Mouse (Mus musculus): ENCODE results near the gene Smarcd2. TPM values are rescaled to one million over a fixed set of nuclear protein-coding genes. Genes with fewer than 3 reads are reported as not detected.
A peak's percentile ranks its signal among the peaks of the same experiment; 100 is the strongest.

Smarcd2 gene
- polyA plus RNA-seq, 1 experiment: 110 TPM

DNA sequence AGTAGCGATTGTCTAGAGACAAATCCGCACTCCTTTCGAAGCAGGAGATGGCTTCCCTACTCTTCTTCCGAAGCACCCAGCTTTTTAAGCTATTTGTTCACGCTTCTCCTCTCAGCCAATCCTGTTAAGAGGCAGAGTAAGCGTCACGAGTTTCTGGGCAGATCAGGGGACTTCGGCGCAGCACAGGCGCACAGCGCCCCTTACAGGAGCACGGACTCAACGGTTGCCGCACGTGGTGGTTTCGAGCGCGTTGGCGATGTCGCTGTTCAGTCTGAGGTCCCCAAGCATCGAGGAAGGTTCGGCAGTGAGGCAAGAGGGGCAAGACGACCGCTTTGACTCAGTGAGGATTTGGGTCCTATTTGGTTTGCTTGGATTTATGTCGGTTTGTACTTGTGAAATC, 3.7 kb upstream of the Smarcd2 start, which contains the start of gene Tcam1:
Tcam1 (plus strand) TSS at position 219 of the 400 bp plus-strand sequence.
- peak; percentile 71 for DNase-seq (ENCODE audit: low spot score)

DNA sequence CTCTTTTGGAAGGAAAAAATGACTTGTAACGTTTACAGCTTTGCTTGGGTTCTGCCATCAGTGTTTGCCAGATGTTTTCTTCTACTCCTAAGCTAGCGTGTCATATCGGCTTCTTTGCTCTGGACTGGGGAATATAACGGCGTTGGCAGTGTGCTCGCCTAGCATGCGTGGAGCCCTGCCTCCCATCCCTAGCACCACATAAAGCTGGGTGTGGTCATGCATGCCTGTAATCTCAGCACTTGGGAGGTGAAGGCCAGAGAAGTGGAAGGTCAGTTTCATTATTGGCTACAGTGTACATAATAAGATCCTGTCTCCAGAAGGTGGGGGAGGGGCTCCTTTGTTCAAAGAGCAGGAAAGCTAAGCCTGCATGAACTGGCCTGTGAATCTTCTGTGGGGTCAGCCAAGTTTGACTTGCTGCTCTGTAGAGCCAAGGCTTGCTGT, 2.2 kb upstream of the Smarcd2 start:
- no peak for DNase-seq (ENCODE audit: low spot score)

DNA sequence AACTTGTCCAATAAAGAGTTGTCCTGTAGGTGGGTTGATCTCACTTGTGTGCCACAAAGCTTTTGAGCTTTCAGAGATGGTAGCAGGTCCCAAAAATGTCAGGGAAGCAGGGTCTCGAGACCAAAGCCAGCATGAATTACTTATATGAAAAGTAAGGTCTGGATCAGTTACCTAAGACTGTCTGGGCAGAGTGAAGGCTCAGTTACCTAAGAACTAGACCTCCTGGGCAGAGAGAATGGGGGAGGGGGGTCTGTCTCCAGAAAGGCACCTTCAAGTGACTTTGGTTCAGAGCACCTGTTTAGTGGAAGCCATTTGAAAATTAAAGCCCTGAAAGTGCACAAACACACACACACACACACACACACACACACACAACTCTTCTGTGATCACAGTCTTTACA, 1.6 kb upstream of the Smarcd2 start:
- DNase-seq (ENCODE audit: low spot score): no peak

DNA sequence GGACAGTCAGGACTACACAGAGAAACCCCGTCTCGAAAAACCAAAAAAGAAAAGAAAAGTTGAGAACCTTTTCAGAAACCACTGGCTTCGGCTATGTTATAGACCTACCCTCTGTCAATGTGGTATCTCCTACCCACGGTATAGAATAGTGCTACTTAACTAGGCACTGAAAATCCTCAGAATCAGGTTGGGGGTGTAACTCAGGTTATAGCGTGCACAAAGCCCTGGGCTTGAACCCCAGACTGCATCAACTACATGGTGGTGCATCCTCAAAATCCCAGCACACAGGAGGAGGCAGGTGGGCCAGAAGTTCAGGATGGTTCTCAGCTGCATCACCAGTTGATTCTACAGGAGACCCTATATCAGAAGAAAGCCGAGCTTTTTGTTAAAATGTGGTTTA, 1.0 kb upstream of the Smarcd2 start:
- no peak for DNase-seq (ENCODE audit: low spot score)

DNA sequence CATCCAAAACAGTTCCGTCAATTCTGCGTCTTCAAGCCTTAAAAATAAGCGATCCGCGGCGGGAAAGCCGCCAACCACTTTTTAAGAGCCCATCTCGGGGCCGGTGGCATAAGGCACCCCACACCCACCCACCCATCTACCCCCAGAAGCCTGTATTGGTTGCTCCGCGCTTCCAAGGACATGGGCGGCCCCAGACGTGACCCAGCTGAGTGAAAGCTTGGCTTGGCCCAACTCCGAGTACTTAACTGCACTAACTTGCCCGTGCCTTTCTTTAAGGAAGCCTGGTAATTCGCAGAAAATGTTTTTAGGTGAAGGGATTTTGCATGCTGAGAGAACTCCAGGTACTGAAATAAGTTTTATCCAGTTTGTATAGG, 526 bp upstream of the Smarcd2 start:
- no peak for DNase-seq (ENCODE audit: low spot score)

DNA sequence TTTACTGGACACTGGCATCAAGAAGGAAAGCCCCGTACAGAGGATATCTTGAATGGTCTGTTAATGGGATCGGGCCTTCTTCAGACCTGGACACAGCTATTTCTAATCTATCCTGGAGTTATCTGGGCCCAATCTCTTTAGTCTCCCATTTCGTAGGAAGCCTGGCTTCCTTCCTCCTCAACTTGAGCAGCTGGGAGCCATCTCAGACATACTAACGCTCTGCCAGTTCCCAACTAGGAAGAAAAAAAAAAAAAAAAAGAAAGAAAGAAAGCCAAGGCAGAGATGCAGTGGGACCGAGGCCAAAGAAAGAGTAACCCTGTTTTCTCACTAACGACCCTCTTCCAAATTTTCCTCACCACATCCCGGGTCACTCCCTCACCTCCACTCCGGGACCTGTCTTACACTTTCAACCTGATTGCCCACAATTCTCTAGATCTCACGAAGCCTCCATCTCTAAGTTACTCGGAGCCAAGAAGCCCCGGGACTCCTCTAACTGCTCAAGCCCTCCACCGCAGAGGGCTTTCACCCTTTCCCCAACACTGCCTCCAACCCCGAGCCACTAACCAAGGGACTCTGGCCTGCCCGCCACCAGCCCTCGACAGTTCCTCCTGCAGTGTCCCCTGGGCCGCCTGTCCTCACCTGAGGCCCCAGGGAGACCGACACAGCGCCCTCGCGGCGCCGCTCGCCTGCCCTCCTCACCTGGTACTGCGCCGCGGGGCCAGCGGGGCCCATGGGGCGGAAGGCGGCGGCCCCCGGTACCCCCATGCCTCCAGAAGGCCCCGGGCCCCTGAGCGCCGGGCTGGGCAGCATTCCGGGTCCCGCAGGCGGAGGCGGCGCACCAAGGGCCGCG, 753 bp downstream of the Smarcd2 start:
- DNase-seq (ENCODE audit: low spot score): no peak

DNA sequence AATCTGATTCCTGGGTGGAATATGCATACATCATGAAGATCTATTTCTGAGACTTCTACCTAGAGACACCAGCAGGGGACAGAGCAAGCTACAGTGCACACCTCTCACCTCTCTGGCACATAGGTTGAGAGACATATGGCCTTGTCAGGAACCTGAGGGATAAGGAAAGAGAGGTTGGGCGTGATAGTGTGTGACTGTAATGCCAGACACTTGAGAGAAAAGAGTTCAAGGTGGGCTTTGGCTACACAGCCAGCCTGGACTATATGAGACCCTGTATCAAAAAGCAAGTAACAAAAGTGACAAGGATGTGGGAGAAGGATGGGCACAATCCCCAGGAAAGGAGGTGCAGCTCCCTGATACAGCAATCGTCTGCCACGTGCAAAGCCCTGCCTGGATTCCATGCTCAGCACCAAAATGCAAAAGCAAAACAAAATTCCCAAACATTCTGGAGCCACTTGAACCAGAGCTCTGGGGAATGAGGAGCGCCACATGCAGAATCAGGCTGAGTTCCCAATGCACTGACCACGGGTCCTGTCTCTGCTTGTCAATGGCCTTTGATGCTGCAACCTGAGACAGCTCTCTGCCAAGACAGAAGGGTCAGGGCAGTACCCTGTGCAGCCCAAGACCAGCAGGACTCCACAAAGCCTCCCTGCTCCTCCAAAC, 1.5 kb downstream of the Smarcd2 start:
- no peak for DNase-seq (ENCODE audit: low spot score)

DNA sequence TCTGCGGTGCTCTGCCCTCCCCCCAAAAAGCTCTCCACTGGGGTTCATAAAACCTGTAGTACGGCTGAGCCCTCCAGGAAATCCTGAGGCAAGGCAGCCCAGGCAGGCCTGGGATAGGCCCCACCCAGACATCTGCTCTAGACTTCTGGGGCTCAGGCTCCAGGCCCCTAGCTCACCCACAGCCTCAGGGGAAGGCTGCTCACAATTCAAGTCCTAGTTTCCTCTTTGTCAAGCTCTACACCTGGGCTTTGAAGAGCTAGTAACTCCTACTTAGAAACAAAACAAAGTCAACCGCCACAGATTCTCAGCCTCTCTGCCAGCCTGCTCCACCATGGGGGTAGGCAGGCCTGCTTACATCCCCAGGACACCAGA, 3.7 kb downstream of the Smarcd2 start:
- DNase-seq (ENCODE audit: low spot score): no peak

DNA sequence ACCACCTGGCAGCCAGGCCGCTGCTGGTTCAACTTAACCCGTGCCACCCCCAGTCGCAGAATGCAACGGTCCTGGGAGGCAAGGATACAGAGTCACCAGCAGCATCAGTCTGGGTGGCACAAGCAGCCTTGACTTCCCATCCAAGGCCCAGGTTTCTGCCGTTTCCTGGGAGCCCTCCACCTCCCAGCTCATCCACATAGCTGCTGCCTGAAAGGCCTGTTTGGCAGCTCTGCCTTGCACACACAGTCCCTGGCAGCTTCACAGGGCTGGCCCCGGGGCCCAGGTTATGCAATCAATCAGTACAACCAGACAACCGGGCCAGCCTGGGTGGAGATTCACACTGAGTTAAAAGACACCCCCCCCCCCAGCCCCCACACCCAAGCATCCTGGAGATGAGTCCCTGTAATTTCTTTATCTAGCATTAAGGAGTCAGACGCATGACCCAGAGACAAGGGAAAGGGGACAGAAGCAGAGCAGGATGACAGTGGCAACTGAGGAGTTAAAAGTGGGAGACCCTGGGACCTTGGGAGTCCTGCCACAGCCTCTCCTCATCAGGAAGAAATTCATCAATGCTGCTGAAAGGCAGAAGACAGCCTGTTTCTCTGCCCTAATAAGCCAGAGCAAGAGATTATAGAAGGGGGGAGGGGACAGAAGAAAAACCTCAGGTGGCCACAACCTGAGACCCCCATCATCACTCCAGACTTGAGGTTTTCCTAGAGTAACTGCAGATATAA, 4.3 kb downstream of the Smarcd2 start:
- peak; percentile 63 for DNase-seq (ENCODE audit: low spot score)

DNA sequence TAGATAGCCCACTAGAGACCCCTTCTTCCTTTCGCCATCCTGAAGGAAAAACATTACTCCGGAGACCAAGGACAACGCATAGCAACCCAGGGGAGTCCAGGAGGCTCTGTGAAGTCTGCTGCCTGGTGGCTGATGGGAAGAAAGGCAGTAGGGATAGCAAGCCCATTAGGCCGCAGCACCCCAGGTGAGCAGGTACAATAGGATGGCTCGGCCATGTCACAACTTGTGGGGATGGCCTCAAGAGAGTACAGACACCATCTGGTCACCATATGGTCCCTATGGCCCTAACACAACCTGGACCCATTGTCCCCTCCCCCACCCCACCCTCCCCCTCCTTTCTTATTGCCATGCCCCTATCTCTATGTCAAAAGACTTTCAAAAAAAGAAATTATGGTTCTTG, 4.9 kb downstream of the Smarcd2 start:
- no peak for DNase-seq (ENCODE audit: low spot score)

DNA sequence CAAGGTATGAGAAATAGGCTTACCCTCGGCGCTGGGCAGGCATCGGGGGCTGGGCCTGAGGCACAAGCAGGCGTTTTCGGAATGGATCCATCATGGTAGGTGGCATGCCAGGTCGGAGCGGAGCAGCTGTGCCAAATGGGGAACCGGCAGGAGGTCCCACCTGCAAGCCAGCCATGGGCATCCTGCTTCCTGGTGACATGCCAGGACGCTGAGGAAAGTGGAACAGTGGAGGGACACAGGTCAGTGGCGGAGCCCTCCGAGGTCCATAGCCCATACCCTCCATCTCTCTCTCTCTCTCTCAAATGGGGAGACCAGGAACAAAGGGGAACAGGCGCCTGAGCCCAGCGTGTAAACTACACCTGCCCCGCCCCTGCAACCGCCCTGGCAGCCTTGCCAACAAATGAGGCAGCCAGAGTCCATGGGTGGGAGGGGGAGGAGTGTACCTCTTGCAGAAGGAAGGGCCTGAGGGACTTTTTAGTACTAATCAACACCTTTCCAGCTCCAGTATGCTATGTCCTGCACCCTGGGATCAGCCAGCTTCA, 5.4 kb downstream of the Smarcd2 start:
- DNase-seq (ENCODE audit: low spot score): peak; percentile 47

DNA sequence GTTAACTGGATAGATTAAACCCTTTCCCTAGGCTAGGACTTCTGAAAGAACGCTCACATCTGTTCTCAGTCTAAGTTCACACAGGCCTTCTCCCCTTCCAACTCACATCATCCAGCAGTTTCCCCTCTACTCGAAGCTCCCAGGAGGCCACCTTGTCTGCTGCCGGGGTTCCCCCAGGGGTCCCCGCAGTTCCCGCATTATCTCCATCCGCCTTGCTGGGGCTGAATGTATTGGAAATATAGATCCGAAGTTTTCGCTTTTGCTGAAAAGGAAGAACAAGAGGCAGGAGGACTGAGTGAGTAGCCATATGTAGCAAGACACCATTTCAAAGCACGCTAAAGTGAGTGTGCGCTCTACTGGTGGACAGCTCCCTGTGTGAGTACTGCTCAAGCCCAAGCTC, 6.3 kb downstream of the Smarcd2 start:
- DNase-seq (ENCODE audit: low spot score): no peak

DNA sequence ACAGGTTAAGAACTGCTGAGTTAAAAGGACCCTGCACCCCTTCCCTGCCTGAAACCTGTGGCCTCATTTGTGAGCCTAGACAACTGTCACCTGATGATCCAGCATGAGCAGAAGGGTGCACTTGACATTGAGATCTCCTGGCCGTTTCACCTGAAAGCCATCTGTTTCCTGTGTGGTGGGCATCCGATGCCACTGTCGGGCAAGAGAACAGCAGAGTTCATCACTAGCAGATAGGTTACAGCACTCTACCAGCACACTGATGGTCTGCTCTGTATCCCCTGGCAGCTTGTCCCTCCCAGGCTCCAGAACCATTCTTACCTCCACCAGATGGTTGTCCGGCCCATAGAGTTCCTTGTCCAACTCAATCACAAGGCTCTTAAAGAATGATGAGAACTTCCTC, 7.2 kb downstream of the Smarcd2 start:
- no peak for DNase-seq (ENCODE audit: low spot score)

DNA sequence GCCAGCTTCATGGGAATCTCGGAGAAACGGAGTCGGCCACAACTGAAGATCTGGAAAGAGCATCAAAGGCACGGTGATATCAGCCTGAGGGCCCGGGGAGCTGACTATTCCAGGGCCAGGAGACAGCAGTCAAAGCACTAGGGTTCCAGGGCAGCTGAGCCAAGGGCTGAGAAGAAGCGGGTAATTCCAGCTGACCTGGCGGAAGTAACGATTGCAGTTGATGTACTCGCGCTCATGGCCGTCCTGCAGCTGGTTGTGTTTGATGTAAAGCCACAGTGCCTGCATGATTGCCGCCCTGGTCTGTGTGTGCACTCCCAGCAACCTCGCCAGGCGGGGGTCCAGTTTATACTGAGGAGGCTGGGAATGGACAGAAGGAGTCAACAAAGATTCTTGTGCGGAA, 7.8 kb downstream of the Smarcd2 start:
- DNase-seq (ENCODE audit: low spot score): no peak

DNA sequence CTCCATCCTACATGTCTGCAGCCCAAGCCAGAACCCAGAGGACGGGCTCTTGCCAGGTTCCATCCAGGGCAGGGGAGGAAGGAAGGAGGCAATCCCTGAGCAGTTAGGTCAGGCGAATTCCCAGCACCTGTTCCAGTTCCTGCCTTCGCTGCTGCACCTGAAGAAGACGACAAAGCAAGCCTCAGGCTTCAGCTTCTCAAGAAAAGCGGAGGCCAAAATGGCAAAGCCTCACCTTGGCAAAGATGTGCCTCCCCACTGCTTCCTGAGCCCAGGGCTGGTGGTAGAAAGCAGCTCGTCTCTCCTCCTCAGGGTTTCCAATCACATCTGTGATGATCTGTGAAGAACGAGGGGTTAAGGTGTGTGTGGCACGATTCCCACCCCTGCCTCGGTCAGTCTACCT, 8.8 kb downstream of the Smarcd2 start:
- no peak for DNase-seq (ENCODE audit: low spot score)

DNA sequence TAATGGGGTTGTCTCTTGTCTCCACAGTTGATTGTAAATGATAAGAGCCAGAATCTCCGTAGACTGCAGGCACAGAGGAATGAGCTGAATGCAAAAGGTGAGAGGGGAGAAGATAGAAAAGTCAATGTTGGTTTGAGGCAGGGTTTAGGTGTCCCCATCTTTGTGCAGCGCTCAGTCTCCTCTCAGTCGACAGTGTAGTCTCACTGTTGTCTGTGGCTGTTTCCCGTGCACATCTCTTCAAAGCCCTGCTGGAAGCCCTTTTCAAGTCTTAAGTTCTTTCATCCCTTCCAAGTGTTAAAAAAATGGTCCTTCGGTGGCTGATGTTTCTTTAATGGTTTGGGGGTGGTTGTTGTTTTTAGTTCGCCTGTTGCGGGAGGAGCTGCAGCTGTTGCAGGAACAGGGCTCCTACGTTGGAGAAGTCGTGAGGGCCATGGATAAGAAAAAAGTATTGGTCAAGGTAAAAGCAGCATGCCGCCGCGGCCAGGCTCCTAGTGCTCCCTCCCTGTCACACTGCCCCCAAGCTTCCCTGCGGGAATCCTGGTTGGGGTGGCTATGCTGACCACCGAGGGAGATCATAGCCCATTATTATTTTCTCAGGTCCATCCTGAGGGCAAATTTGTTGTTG, 11.8 kb downstream of the Smarcd2 start:
- DNase-seq (ENCODE audit: low spot score): no peak

DNA sequence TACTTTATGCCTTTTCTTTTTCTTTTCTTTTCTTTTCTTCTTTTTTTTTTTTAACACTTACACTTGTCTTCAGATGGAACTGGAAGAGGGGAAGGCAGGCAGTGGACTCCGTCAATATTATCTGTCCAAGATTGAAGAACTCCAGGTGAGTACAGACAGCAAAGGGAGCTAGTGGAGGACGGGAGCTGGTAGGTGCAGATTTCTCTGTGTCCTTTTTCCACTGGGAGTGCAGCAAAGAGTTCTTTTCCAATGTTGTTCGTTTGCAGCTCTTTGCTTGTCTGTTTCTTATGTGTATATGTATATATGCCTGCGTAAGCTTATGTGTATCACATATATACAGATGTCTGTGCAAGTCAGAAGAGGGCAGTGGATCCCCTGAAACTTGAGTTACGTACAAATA, 16.0 kb downstream of the Smarcd2 start:
- DNase-seq (ENCODE audit: low spot score): no peak

DNA sequence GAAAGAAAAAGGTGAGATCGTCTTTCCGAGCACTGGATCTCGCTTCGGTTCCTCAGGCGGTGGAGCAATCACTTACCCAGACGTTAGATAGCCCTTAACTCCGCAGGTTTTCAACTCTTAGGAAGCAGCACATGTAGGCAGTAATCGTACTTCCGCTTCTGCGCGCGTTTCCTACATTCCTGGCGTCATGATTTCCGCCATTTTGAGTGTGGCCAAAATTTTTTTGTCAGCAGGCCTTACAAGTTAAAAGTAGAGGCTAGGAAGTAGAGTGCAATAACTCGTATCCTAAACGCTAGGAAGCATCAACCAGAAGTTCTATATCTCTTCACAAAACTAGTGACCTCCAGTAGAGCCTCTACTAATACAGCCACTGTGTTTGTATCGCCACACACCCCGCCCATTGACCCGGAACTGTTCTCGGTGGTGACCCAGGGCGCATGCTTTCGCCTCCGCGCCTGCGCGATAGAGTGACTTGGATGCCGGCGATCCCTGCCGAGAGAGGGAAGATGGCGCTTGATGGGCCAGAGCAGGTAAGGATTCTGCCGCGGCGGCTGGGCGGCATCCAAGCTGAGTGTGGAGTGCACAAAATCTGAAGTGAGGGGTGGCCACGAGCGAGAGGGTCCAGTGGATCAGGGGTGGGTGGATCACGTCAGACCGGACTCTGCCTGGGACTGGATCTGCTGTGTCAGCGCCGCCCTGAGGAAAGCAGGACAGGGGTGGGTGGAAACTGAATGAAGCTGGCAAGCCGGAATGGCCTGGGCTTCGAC, 16.9 kb downstream of the Smarcd2 start, which contains the start of the genes Ftsj3 and Psmc5:
Ftsj3 (minus strand) TSS at position 395 of the 767 bp plus-strand sequence.
Psmc5 (plus strand) TSS at position 470 of the 767 bp plus-strand sequence.
- peak; percentile 97 for DNase-seq (ENCODE audit: low spot score)

DNA sequence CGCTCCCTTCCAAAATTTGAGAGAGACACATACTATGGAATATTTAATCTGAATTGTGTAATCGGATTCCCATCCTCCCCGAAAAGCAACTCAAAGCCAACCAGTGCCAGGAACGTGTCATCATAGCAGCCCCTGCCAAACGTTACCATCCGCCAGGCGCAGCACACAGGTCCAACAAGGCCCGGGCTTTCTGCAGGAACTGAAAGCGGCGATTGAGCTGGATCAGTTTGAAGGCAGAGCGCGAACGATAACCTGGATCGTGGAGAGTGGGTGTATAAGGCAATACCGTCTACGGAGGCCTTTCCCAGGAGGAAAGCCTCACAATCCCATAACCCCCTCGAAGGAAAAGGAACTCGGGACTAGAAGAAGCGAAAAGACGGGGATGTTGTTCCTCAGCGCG, 17.6 kb downstream of the Smarcd2 start:
- no peak for DNase-seq (ENCODE audit: low spot score)

DNA sequence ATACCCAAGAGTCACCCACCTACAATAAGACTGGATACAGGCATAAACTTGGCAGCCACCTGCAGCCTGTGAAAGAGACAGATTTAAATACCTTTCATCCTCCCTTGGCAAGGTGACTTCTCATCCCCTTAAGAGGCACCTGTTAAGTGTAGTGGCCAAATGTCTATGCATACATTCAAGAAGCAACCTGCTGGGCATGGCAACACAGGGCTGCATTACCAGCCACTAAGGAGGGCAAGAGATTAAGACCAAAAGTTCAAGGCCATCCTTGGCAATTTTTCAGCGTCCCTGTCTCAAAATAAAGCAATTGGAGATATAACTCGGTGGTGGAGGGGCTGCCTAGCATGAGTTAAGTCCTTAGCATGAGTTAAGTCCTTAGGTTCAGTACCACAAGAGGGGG, 18.0 kb downstream of the Smarcd2 start:
- no peak for DNase-seq (ENCODE audit: low spot score)

DNA sequence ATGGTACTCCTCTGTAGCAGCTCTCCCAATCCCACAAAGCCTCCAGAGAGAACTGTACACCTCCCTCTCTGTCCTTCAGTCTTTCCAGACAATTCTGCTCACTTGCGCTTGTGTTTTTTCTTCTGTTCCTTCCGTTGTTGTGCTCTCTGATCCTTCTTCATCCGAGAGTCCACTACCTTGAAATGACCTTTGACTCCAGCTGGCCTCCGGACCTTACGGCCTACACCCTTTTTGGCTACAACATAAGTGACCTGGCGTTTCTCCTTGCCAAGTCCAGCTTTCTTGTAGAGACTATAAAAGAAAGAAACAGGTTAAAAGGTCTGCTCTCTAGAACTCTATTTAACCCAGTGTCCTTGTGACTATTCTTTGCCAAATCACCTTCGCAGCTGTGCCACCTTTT, 23.4 kb downstream of the Smarcd2 start:
- DNase-seq (ENCODE audit: low spot score): no peak

Measured in urinary bladder, adult 2 months (tissue).